Mouse (Mus musculus) liver, embryonic 12.5 days (tissue): ENCODE data around the gene Rptor. TPM values are rescaled to one million over a fixed set of nuclear protein-coding genes. Genes with fewer than 3 reads are reported as not detected.

ENCODE experiments used
- ATAC-seq: fragments of 200-750 bp; cut with Nextera tagmentation; 2 replicates; pipeline ENCODE4 v1.8.0; 2017; ENCODE audit warnings: moderate number of reproducible peaks, mild to moderate bottlenecking, moderate library complexity
- H3K27ac ChIP-seq: fragments of 300-500 bp; sonication (generic); 2 replicates; pipeline ENCODE4 v1.5.1; 2016; ENCODE audit warnings: mild to moderate bottlenecking
- H3K27me3 ChIP-seq: fragments of 300-500 bp; sonication (generic); replicated peaks from 2 replicates; pipeline ENCODE4 v1.6.1; 2016; ENCODE audit warnings: mild to moderate bottlenecking, moderate library complexity
- H3K36me3 ChIP-seq: fragments of 300-500 bp; sonication (generic); 2 replicates; pipeline ENCODE4 v1.6.1; 2016; ENCODE audit warnings: mild to moderate bottlenecking, moderate library complexity
- H3K4me1 ChIP-seq: fragments of 300-500 bp; sonication (generic); 2 replicates; pipeline ENCODE4 v1.6.1; 2016
- H3K4me2 ChIP-seq: fragments of 300-500 bp; sonication (generic); 2 replicates; pipeline ENCODE4 v1.6.1; 2016; ENCODE audit warnings: mild to moderate bottlenecking, moderate library complexity
- H3K4me3 ChIP-seq: fragments of 300-500 bp; sonication (generic); 2 replicates; pipeline ENCODE4 v1.5.1; 2016; ENCODE audit warnings: mild to moderate bottlenecking, moderate library complexity
- H3K9ac ChIP-seq: fragments of 300-500 bp; sonication (generic); 2 replicates; pipeline ENCODE4 v1.6.1; 2016; ENCODE audit warnings: mild to moderate bottlenecking, moderate library complexity
- H3K9me3 ChIP-seq: fragments of 300-500 bp; sonication (generic); replicated peaks from 2 replicates; pipeline ENCODE4 v1.6.1; 2016; ENCODE audit warnings: mild to moderate bottlenecking, moderate library complexity
- WGBS: fragments of 180-500 bp; shearing (Covaris S2); methylation state at CpG from one replicate; pipeline ENCODE4 v1.1.7; 2016; ENCODE audit not compliant: insufficient replicate concordance; 5-methylcytosine and 5-hydroxymethylcytosine counted together
- polyA plus RNA-seq: library from polyadenylated mRNA; unstranded; fragments of >200 nt; fragmentation: Nextera tagmentation; extraction: Ambion mirVana; gene quantifications from 2 replicates; pipeline ENCODE4 v1.2.1, GENCODE M21; 2016

The Rptor gene
- polyA plus RNA-seq, 1 experiment from 2014 or later = 11.3 TPM

DNA sequence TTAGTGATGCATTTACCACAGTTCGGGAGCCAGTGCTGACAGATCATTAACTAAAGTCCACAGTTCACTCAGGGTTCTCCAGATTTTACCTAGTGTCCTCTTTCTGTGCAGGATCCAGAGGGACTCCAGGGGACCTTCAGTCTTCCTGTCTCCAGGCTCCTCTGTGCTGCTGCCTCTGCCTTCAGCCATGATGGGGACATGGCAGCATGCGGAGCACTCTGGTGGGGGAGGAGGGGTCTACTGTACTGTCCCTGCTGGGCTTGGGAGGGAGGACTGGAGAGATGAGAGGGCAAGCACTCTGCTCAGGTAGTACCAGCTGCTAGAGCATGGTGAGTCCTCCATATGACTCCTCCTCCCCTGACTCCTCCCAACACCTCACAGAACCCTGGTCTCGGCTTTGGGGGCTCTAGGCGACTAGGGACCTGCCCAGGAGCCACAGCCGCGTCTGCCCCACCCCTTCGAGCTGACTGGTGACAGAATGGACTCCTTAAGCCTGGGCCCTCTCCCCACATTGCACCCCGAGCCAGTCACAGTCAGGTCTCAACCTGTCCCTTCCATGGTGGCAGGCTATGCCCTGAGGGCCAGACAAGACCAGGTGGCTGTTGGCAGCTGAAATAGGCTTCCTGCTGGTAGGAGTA is 336.5 kb downstream of the Rptor start:
- Histone ChIP-seq H3K4me2 (peak overlapping the region; percentile 37), H3K27me3 (peaks cover 71% of the 10 kb centered on the region), H3K27ac (peak overlapping the region; percentile 69), H3K4me1 (peaks cover 83% of the 10 kb centered on the region), H3K9ac (no peak overlapping the region), H3K9me3 (no peaks in the 10 kb centered on the region), H3K4me3 (no peak overlapping the region), H3K36me3 (no peaks in the 10 kb centered on the region)
- no peak for ATAC-seq
- 52% methylated on average over 8 of the region's 8 CpGs for WGBS

DNA sequence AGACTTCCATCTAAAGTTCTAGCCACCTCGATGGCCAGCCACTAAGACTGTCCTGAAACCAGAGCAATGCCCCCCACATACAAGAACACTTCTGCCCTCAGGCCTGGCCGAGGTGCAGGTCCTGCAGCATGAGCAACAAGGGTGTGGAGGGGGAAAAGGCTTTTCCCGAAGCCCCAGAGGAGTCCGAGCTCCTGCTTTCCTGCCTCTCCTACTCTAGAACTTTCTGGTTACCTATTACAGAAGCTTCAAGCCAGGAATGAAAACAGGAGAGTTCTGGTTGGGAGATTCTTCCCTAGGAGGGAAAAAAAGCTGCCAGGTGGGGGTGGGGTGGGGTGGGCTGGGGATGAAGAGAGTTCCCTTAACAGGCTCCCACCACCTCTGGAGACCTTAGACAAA is 337.0 kb downstream of the Rptor start:
- no peak for ATAC-seq
- Histone ChIP-seq H3K36me3 (no peaks in the 10 kb centered on the region), H3K4me1 (peaks cover 86% of the 10 kb centered on the region), H3K4me2 (peak overlapping the region; percentile 37; the same call in 1 of the 2 replicates), H3K27ac (peak overlapping the region; percentile 69), H3K9ac (no peak overlapping the region), H3K4me3 (no peak overlapping the region), H3K9me3 (no peaks in the 10 kb centered on the region), H3K27me3 (peaks cover 76% of the 10 kb centered on the region)
- WGBS = 52% methylated on average over 4 of the region's 4 CpGs

DNA sequence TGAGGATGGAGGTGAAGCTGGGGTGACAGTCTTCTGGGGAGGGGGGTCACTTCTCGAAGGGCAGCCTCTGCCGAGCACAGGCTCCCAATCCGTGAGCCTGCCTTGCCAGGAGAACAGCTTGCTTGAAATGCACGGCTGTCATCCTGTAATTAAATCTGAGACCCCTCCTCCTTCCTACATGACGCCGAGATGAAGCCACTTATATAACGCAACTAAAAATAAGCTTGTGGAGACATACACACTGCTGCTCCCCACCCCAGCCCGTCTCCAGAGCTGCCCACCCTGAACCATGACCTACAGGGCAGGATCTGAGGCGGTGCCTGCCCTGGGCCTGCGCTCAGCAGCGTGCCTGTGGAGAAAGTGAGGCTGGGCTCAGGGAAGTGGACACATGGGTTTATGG is 337.4 kb downstream of the Rptor start:
- H3K36me3 ChIP-seq = no peaks in the 10 kb centered on the region
- peaks cover 80% of the 10 kb centered on the region for H3K27me3 ChIP-seq
- no peak overlapping the region for H3K4me3 ChIP-seq
- peaks cover 88% of the 10 kb centered on the region for H3K4me1 ChIP-seq
- 0 out of 2 replicates have a peak overlapping the region, but pooled peaks have one; percentile 69 for H3K27ac ChIP-seq
- H3K9me3 ChIP-seq = no peaks in the 10 kb centered on the region
- no peak for ATAC-seq
- 68% methylated on average over 11 of the region's 11 CpGs for whole genome bisulfite sequencing
- no peak overlapping the region for H3K4me2 ChIP-seq
- no peak overlapping the region for H3K9ac ChIP-seq

DNA sequence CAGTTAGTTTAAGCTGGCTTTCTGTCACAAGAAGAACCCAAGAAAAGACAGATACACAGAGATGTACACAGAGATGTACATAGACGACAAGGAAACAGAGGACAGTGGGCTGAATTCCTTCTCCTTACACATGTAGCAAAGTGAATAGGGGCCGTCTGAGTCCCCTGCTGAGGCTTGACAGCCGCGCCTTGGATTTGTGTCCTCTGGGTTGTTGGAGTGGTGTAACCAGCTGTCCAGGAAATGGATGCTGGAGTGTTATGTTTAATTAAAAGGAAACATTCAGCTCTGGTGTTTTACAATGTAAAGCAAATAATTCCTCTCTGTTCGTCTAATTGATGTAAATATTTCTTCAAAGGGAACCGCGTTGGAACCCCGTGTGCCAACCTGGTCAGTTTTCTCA is 339.1 kb downstream of the Rptor start:
- WGBS = 14% methylated on average over 8 of the region's 8 CpGs
- ATAC-seq = no peak
- Histone ChIP-seq H3K4me1 (peaks cover 80% of the 10 kb centered on the region), H3K9me3 (no peaks in the 10 kb centered on the region), H3K27me3 (peaks cover 80% of the 10 kb centered on the region), H3K4me2 (peak overlapping the region; percentile 97), H3K4me3 (peak overlapping the region; percentile 68), H3K9ac (peak overlapping the region; percentile 68; the same call in 1 of the 2 replicates), H3K36me3 (no peaks in the 10 kb centered on the region), H3K27ac (no peak overlapping the region)

DNA sequence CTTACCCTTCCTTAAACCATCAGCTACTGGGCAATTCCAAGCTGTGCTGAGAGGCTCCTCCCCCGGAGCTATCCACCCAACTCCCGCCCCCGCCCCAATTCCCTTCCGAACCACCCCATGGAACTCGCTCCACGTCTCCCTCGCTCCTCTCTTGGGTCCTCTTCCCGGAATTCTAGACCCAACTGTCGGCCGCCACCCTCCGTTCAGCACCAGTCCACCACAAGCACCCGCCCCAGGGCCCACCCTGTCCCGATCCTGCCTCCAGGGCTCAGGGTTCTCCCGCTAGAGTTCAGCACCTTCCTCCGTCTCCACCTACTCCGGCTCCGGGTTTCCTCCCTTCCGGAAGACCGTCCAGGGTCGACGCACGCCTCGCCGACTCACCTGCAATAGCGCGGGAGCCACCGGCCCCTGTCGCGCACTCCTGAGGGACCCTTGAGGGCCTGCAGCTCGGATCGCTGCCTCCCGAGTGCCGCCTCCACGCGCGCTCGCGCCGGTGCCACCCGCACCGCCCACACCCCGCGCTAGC is 339.6 kb downstream of the Rptor start:
- Histone ChIP-seq H3K27me3 (peaks cover 75% of the 10 kb centered on the region), H3K4me3 (peak overlapping the region; percentile 68), H3K4me2 (peak overlapping the region; percentile 97), H3K9me3 (no peaks in the 10 kb centered on the region), H3K36me3 (no peaks in the 10 kb centered on the region), H3K27ac (peak overlapping the region; percentile 52; the same call in 1 of the 2 replicates), H3K9ac (peak overlapping the region; percentile 68), H3K4me1 (peaks cover 76% of the 10 kb centered on the region)
- ATAC-seq = peak; percentile 29
- WGBS = under 1% methylated on average over 43 of the region's 43 CpGs

DNA sequence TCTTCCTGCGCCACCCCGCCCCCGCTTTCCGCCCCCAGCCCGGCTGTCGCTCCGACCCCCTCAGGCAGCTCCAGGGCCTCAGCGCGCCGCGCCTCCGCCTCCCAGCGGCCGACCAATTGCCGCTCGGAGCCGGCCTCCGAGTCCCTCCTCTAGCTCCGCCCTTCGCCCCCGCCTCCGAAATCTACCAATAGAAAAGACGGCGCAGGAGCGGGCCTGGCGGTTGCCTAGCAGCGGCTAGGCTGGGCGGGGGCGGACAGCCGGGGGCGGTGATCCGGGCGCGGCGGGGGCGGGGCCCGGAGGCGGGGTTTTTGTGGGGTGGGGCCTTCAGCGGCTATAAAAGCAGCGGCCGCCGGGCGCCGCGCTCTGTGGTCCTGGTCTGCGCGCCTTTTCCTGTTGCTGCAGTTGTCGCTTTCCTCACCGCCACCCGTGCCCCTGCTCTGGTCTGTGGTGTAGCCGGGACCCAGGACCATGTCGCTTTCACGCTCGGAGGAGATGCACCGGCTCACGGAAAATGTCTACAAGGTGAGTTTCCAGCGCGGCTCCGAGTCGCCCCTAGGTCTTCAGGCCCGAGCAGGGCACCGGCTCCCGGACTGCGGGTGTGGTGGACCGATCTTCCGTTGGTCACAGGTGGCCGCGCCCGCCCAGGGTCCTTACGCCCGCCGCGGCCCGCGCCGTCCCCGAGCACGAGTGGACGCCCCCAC is 340.2 kb downstream of the Rptor start, which contains the start of gene Baiap2:
Baiap2 (plus strand) TSS at position 37 of the 701 bp plus-strand sequence.
- H3K27me3 ChIP-seq = peaks cover 69% of the 10 kb centered on the region

DNA sequence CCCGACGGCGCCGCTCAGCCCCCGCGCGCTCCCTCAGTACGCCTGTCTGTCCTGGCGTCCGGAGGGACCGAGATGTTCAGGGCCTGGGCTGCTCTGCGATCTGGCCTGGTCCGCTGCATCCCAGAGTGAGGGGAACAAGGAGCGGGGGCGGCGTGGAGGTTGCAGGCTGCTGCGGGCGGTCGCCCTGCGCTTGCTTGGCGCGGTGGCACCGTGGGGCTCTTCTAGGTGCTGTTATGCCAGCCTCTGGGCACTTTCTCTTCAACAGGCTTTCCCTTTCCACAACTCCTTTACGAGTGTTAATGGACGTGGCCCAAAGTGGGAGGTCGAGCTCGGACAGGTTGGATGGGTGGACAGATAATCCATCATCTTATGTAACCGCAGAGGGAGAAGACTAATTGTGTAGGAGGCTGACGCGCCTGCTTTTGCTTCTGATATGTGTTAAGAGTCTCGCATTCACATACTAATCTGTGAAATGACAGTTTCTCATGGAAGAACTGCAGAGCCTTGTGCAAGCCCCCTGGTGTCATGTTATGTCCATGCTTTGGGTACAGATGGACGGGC is 340.8 kb downstream of the Rptor start:
- Histone ChIP-seq H3K27ac (peak overlapping the region; percentile 53; the same call in 1 of the 2 replicates), H3K9ac (peak overlapping the region; percentile 73), H3K4me2 (peak overlapping the region; percentile 97), H3K36me3 (no peaks in the 10 kb centered on the region), H3K27me3 (peaks cover 63% of the 10 kb centered on the region), H3K4me1 (peaks cover 73% of the 10 kb centered on the region), H3K9me3 (no peaks in the 10 kb centered on the region), H3K4me3 (peak overlapping the region; percentile 68)
- no peak for ATAC-seq
- 5% methylated on average over 30 of the region's 32 CpGs for WGBS

More for the DNA sequence above, 340.2 kb downstream of the Rptor start, which contains the start of gene Baiap2:
- Histone ChIP-seq H3K9me3 (no peaks in the 10 kb centered on the region), H3K36me3 (no peaks in the 10 kb centered on the region), H3K27ac (peak within 1 kb of the TSS; percentile 53), H3K4me2 (peak within 1 kb of the TSS; percentile 97), H3K9ac (peak within 1 kb of the TSS; percentile 73), H3K4me1 (peaks cover 73% of the 10 kb centered on the region), H3K4me3 (peak within 1 kb of the TSS; percentile 68)
- WGBS = under 1% methylated on average over 79 of the region's 79 CpGs
- ATAC-seq = peak; percentile 93

DNA sequence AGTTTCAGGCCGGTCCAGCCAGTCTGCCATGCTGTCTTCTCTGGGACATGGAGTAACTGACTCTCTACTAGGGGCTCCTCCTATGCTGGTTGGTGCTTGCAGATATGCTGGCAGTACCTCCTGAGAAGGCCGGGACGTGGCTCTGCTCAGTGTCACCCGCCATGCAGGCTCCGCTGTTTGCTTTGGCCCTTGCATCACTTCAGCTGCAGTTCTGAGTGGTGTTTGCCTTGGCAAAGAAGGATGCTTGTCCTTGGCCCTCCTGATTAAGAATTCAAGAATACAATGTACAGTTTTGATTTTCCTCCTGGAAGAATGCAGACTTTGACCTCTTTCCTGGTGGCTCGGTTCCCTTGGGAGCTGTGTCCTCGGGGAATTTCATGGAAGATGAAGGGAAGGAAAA is 342.6 kb downstream of the Rptor start:
- Histone ChIP-seq H3K27ac (no peak overlapping the region), H3K4me2 (no peak overlapping the region), H3K27me3 (peaks cover 45% of the 10 kb centered on the region), H3K9me3 (no peaks in the 10 kb centered on the region), H3K4me1 (peaks cover 57% of the 10 kb centered on the region), H3K9ac (no peak overlapping the region), H3K4me3 (no peak overlapping the region), H3K36me3 (no peaks in the 10 kb centered on the region)
- WGBS = 69% methylated on average over 7 of the region's 7 CpGs
- no peak for ATAC-seq

DNA sequence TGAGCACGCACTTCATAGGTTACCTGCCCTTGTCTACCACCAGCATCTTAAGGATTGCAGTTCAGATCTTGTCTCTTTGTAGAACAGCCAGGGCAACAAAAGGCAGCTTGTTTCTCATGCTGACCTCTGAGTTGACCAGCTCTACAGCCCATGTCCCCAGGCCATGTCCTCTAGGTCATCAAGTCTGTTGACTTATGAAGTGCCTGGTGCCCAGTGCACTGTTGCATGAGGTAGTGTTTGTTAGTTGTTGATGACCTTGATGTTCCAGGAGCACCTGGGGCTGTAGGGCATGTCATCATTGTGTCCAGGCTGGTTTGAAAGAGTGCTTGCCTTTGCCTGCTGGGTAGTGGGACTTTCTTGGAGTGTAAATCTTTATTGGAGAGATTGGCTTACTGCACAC is 344.7 kb downstream of the Rptor start:
- no peaks in the 10 kb centered on the region for H3K36me3 ChIP-seq
- WGBS = 91% methylated on average over 1 of the region's 1 CpGs
- peaks cover 45% of the 10 kb centered on the region for H3K4me1 ChIP-seq
- H3K9me3 ChIP-seq = no peaks in the 10 kb centered on the region
- H3K9ac ChIP-seq = no peak overlapping the region
- H3K4me2 ChIP-seq = peak overlapping the region; percentile 9; the same call in 1 of the 2 replicates
- ATAC-seq = no peak
- H3K4me3 ChIP-seq = no peak overlapping the region
- peaks cover 24% of the 10 kb centered on the region for H3K27me3 ChIP-seq
- H3K27ac ChIP-seq = no peak overlapping the region

DNA sequence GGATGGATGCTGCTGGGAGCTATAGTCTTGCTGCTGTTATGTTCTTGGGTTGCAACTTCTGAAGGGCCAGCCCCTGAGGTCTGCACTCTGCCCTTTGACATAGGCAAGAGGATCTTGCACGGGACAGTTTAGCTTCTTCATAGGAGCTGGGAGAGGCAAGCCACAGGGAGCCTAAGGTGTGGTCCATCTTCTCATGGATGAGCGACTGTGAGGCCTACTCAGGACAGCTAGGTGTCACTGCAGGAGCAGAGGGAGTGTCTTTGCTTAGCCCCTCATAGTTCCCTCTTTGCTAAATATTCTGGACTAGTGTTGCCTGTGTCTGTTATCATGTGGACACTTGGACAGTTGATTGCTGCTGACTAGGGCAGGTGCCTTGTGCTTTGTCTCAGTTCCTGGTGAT is 345.2 kb downstream of the Rptor start:
- 33% methylated on average over 2 of the region's 2 CpGs for WGBS
- H3K9me3 ChIP-seq = no peaks in the 10 kb centered on the region
- H3K36me3 ChIP-seq = no peaks in the 10 kb centered on the region
- peak overlapping the region; percentile 9; the same call in 1 of the 2 replicates for H3K4me2 ChIP-seq
- peaks cover 24% of the 10 kb centered on the region for H3K27me3 ChIP-seq
- peaks cover 48% of the 10 kb centered on the region for H3K4me1 ChIP-seq
- H3K4me3 ChIP-seq = no peak overlapping the region
- ATAC-seq = no peak
- H3K9ac ChIP-seq = no peak overlapping the region
- H3K27ac ChIP-seq = no peak overlapping the region

DNA sequence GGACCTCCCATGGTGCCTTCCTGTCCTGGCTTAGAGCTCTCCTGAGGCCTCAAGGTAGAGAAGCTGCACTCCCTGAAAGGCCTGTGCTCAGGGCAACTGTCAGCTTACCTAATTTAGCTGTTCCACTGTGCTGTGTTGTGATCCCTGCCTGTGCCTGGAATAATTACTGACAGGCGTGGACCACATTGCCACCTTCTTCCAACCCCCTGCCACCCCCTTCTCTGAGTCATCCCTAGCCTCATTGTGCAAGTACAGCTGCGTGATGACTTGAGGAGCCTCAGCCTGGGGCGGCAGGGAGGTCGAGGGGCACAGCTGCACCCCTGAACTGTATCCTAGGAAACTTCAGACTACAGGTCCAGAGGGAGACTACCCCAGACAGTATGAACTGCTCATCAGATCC is 345.6 kb downstream of the Rptor start:
- Histone ChIP-seq H3K27ac (no peak overlapping the region), H3K27me3 (peaks cover 21% of the 10 kb centered on the region), H3K36me3 (no peaks in the 10 kb centered on the region), H3K9ac (no peak overlapping the region), H3K4me3 (no peak overlapping the region), H3K9me3 (no peaks in the 10 kb centered on the region), H3K4me1 (peaks cover 48% of the 10 kb centered on the region), H3K4me2 (no peak overlapping the region)
- WGBS = 53% methylated on average over 4 of the region's 4 CpGs
- no peak for ATAC-seq

DNA sequence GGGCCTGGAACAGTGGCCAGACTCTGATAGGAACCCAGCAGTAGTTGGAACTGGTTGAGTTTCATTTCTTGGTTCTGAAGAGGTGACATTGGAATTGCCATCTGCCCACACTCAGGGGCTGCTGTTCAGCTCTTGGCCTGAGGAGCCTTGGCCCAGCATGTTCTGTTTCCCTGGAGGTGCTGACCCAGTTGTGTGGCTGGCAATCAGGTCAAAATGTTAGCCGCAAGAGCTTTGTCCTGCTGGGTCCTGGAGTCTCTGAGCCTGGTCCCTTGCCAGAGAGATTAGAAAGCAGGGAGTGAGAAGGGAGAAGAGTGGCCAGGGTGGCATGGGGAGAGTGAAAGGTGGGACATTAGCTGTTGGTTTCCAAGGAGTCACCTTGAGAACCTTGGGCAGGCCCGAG is 346.1 kb downstream of the Rptor start:
- 77% methylated on average over 2 of the region's 2 CpGs for WGBS
- H3K36me3 ChIP-seq = no peaks in the 10 kb centered on the region
- no peak overlapping the region for H3K9ac ChIP-seq
- H3K4me3 ChIP-seq = no peak overlapping the region
- H3K27ac ChIP-seq = no peak overlapping the region
- H3K4me2 ChIP-seq = no peak overlapping the region
- no peaks in the 10 kb centered on the region for H3K9me3 ChIP-seq
- peaks cover 45% of the 10 kb centered on the region for H3K4me1 ChIP-seq
- no peak for ATAC-seq
- H3K27me3 ChIP-seq = peaks cover 16% of the 10 kb centered on the region
